15 mouse cellular contexts compared by ENCODE assay signal in genomic region chr5:73223065-73223464, GRCm38 (mm10). TPM values are rescaled to one million over a fixed set of nuclear protein-coding genes. Genes with fewer than 3 reads are reported as not detected.
DNase-seq lines count a peak whose midpoint lies in the region; ATAC-seq lines count a peak whose summit lies in the region.
"Had no signal": no experiment of that assay in that cellular context is flagged by ENCODE, and none has a peak within 500 bp of the region (broad histone marks: within the 10 kb centered on the region; RNA-seq: fewer than 3 reads in every experiment).

No protein-coding gene starts in this region.

- H3K9ac ChIP-seq in embryonic facial prominence, embryonic 11.5 days (replicated peaks; ENCODE audit: low read length) = no peak overlapping the region
- H3K9ac ChIP-seq in limb, embryonic 12.5 days (replicated peaks) = no peak overlapping the region
- H3K9ac ChIP-seq: hindbrain, embryonic 15.5 days; liver, postnatal 0 days had no signal

- no peak overlapping the region for H3K27ac ChIP-seq in embryonic facial prominence, embryonic 11.5 days (replicated peaks; ENCODE audit: low read depth, low read length)
- H3K27ac ChIP-seq in embryonic facial prominence, embryonic 10.5 days (replicated peaks) = no peak overlapping the region
- no peak overlapping the region for H3K27ac ChIP-seq in limb, embryonic 12.5 days
- no peak overlapping the region for H3K27ac ChIP-seq in limb, embryonic 10.5 days
- H3K27ac ChIP-seq: gastrocnemius, adult 2 months; hindbrain, embryonic 15.5 days had no signal

- H3K9me3 ChIP-seq in embryonic facial prominence, embryonic 11.5 days (replicated peaks; ENCODE audit: control insufficient read depth, low read length) = no peaks in the 10 kb centered on the region
- no peaks in the 10 kb centered on the region for H3K9me3 ChIP-seq in embryonic facial prominence, embryonic 10.5 days
- no peaks in the 10 kb centered on the region for H3K9me3 ChIP-seq in limb, embryonic 12.5 days
- no peaks in the 10 kb centered on the region for H3K9me3 ChIP-seq in limb, embryonic 10.5 days (replicated peaks)
- H3K9me3 ChIP-seq: hindbrain, embryonic 15.5 days had no signal

- no peaks in the 10 kb centered on the region for H3K4me1 ChIP-seq in embryonic facial prominence, embryonic 11.5 days (ENCODE audit: control insufficient read depth, insufficient read depth, low read length)
- peaks cover 5% of the 10 kb centered on the region for H3K4me1 ChIP-seq in embryonic facial prominence, embryonic 10.5 days
- no peaks in the 10 kb centered on the region; the same call in 1 of the 2 replicates for H3K4me1 ChIP-seq in limb, embryonic 12.5 days (replicated peaks)
- no peaks in the 10 kb centered on the region for H3K4me1 ChIP-seq in limb, embryonic 10.5 days
- H3K4me1 ChIP-seq: hindbrain, embryonic 15.5 days had no signal

- H3K4me3 ChIP-seq in embryonic facial prominence, embryonic 11.5 days (ENCODE audit: low read depth, low read length) = no peak overlapping the region
- H3K4me3 ChIP-seq in embryonic facial prominence, embryonic 10.5 days = no peak overlapping the region
- no peak overlapping the region for H3K4me3 ChIP-seq in limb, embryonic 12.5 days (replicated peaks)
- H3K4me3 ChIP-seq in limb, embryonic 10.5 days = no peak overlapping the region
- H3K4me3 ChIP-seq: gastrocnemius, adult 2 months; hindbrain, embryonic 15.5 days had no signal

- no peak overlapping the region for H3K4me2 ChIP-seq in embryonic facial prominence, embryonic 11.5 days (ENCODE audit: low read depth, low read length)
- H3K4me2 ChIP-seq in limb, embryonic 12.5 days = no peak overlapping the region
- H3K4me2 ChIP-seq: hindbrain, embryonic 15.5 days had no signal

- WGBS in embryonic facial prominence, embryonic 11.5 days = 63% methylated on average over 6 of the region's 6 CpGs
- WGBS in embryonic facial prominence, embryonic 10.5 days = 72% methylated on average over 6 of the region's 6 CpGs
- WGBS in limb, embryonic 12.5 days = 70% methylated on average over 6 of the region's 6 CpGs
- WGBS in limb, embryonic 10.5 days = 79% methylated on average over 6 of the region's 6 CpGs

- DNase-seq in embryonic facial prominence, embryonic 11.5 days (ENCODE audit: low spot score) = no peak
- DNase-seq in embryonic facial prominence, embryonic 10.5 days (ENCODE audit: low spot score) = no peak
- DNase-seq in limb, embryonic 10.5 days (ENCODE audit: low spot score) = no peak
- no peak for DNase-seq in left cerebral cortex, postnatal 10 days (ENCODE audit: extremely low spot score in 1 of 2, low spot score in 2 of 2)
- DNase-seq in spleen, postnatal 4 days (ENCODE audit: low spot score in 2 of 2) = no peak
- DNase-seq: cerebellum, adult 9-11 months; gastrocnemius, adult 2 months; kidney, adult 18-20 months; spleen, adult 18-20 months had no signal

- ATAC-seq in embryonic facial prominence, embryonic 11.5 days (replicated peaks; ENCODE audit: insufficient number of reproducible peaks, low FRiP score, low TSS enrichment, low read depth) = 0 out of 2 replicates have a peak, but pooled peaks have one; percentile 18
- 0 out of 2 replicates have a peak, but pooled peaks have one; percentile 20 for ATAC-seq in limb, embryonic 12.5 days (ENCODE audit: insufficient number of reproducible peaks, insufficient read depth, low FRiP score, low TSS enrichment, low read depth)
- peak; percentile 73 for ATAC-seq in CD4-positive, CD25-positive, alpha-beta regulatory T cell, adult 4 months
- ATAC-seq in inflammation-experienced regulatory T-cells, adult 6 months = peak; percentile 77
- ATAC-seq: forebrain, embryonic 14.5 days; liver, postnatal 0 days had no signal

- no peaks in the 10 kb centered on the region; the same call in 1 of the 2 replicates for H3K36me3 ChIP-seq in embryonic facial prominence, embryonic 11.5 days (replicated peaks; ENCODE audit: control insufficient read depth, insufficient read depth, low read depth, low read length)
- peaks cover 19% of the 10 kb centered on the region for H3K36me3 ChIP-seq in embryonic facial prominence, embryonic 10.5 days (replicated peaks)
- H3K36me3 ChIP-seq in limb, embryonic 12.5 days = peaks cover 6% of the 10 kb centered on the region
- peaks cover 17% of the 10 kb centered on the region for H3K36me3 ChIP-seq in limb, embryonic 10.5 days

- intact Hi-C loops in left cerebral cortex, postnatal 10 days (cut with DNase I) = no loop called here

- no peaks in the 10 kb centered on the region for H3K27me3 ChIP-seq in embryonic facial prominence, embryonic 11.5 days (ENCODE audit: control insufficient read depth, insufficient read depth, low read length)
- no peaks in the 10 kb centered on the region for H3K27me3 ChIP-seq in embryonic facial prominence, embryonic 10.5 days (replicated peaks; ENCODE audit: low read depth, poor library complexity, severe bottlenecking)
- H3K27me3 ChIP-seq in limb, embryonic 12.5 days = no peaks in the 10 kb centered on the region
- no peaks in the 10 kb centered on the region for H3K27me3 ChIP-seq in limb, embryonic 10.5 days (ENCODE audit: low read depth, poor library complexity, severe bottlenecking)
- H3K27me3 ChIP-seq: hindbrain, embryonic 15.5 days had no signal

RNA-seq across cellular contexts. Expression of gene Fryl, which starts 33.4 kb away (rescaled TPM):
- polyA plus RNA-seq in embryonic facial prominence, embryonic 11.5 days (2014; fragmentation: Nextera tagmentation; extraction: Ambion mirVana) = 25.7 and 27.4 TPM in 2 replicates
- 24.3 and 25.1 TPM in 2 replicates for polyA plus RNA-seq in embryonic facial prominence, embryonic 10.5 days (2016; fragmentation: Nextera tagmentation; extraction: Ambion mirVana)
- 21.2 and 23.3 TPM in 2 replicates for polyA plus RNA-seq in limb, embryonic 12.5 days (2016; fragmentation: Nextera tagmentation; extraction: Ambion mirVana)
- polyA plus RNA-seq in limb, embryonic 10.5 days (2016; fragmentation: Nextera tagmentation; extraction: Ambion mirVana) = 22.4 and 22.6 TPM in 2 replicates
- polyA plus RNA-seq in CD4-positive, CD25-positive, alpha-beta regulatory T cell, adult 4 months (2017; shearing (Covaris generic)) = 100 to 1,000 TPM; 101 TPM
- polyA plus RNA-seq in inflammation-experienced regulatory T-cells, adult 6 months (2017; shearing (Covaris generic)) = 100 to 1,000 TPM in 2 of 3 experiments, 10 to 100 TPM in 1; 87.2 to 121 (median 114) TPM
- 10 to 100 TPM; 52.1 to 54.5 TPM for total RNA-seq in left cerebral cortex, postnatal 10 days (2021)

Comparison
In these comparisons a context has a peak if more than half of its experiments do, and no peak if none do; other contexts are left out.
1. ATAC-seq: peak in every context shown above with its lines; median percentile 77 in inflammation-experienced regulatory T-cells, adult 6 months; 73 in CD4-positive, CD25-positive, alpha-beta regulatory T cell, adult 4 months; 20 in limb, embryonic 12.5 days; 18 in embryonic facial prominence, embryonic 11.5 days.